Mouse (Mus musculus) midbrain, embryonic 14.5 days (tissue): ENCODE results near the gene Sema4f. TPM values are rescaled to one million over a fixed set of nuclear protein-coding genes. Genes with fewer than 3 reads are reported as not detected.

ENCODE experiments used
- ATAC-seq: fragments of 200-750 bp; cut with Nextera tagmentation; 2 replicates; pipeline ENCODE4 v1.8.0; 2017; ENCODE audit warnings: moderate number of reproducible peaks, moderate library complexity; ENCODE audit not compliant: low FRiP score, low TSS enrichment
- DNase-seq: peaks from one replicate; pipeline ENCODE4 v3.0.0-alpha.2; 2015
- H3K27ac ChIP-seq: fragments of 300-500 bp; sonication (generic); replicated peaks from 2 replicates; pipeline ENCODE4 v1.5.1; 2014; ENCODE audit warnings: mild to moderate bottlenecking, low read depth, low read length, moderate library complexity
- H3K27me3 ChIP-seq: fragments of 300-500 bp; sonication (generic); 2 replicates; pipeline ENCODE4 v1.6.1; 2014; ENCODE audit warnings: low read length, control low read depth, mixed read lengths; ENCODE audit not compliant: control insufficient read depth, insufficient read depth
- H3K36me3 ChIP-seq: fragments of 300-500 bp; sonication (generic); 2 replicates; pipeline ENCODE4 v1.6.1; 2014; ENCODE audit warnings: low read length, control low read depth; ENCODE audit not compliant: control insufficient read depth, insufficient read depth
- H3K4me1 ChIP-seq: fragments of 300-500 bp; sonication (generic); 2 replicates; pipeline ENCODE4 v1.6.1; 2014; ENCODE audit warnings: mild to moderate bottlenecking, antibody characterized with exemption, low read length, control low read depth; ENCODE audit not compliant: control insufficient read depth, insufficient read depth
- H3K4me2 ChIP-seq: fragments of 300-500 bp; sonication (generic); 2 replicates; pipeline ENCODE4 v1.6.1; 2014; ENCODE audit warnings: mild to moderate bottlenecking, low read length, moderate library complexity
- H3K4me3 ChIP-seq: fragments of 300-500 bp; sonication (generic); replicated peaks from 2 replicates; pipeline ENCODE4 v1.5.1; 2014; ENCODE audit warnings: low read depth, low read length
- H3K9ac ChIP-seq: fragments of 300-500 bp; sonication (generic); replicated peaks from 2 replicates; pipeline ENCODE4 v1.6.1; 2014; ENCODE audit warnings: mild to moderate bottlenecking, low read length, moderate library complexity
- H3K9me3 ChIP-seq: fragments of 300-500 bp; sonication (generic); 2 replicates; pipeline ENCODE4 v1.6.1; 2016; ENCODE audit warnings: low read length, control low read depth, mixed read lengths; ENCODE audit not compliant: control insufficient read depth
- WGBS: fragments of 180-500 bp; shearing (Covaris S2); extraction: QIAGEN DNeasy Blood & Tissue Kit; methylation state at CpG from one replicate; pipeline ENCODE4 v1.1.7; 2014; 5-methylcytosine and 5-hydroxymethylcytosine counted together
- polyA plus RNA-seq: library from polyadenylated mRNA; unstranded; fragments of >200 nt; fragmentation: Nextera tagmentation; extraction: Ambion mirVana; gene quantifications from 2 replicates; pipeline ENCODE4 v1.2.1, GENCODE M21; 2014

Gene Sema4f
- polyA plus RNA-seq, 1 experiment from 2014 or later = 11.5 TPM

- ATAC-seq (no peak), DNase-seq (no peak)
- Histone ChIP-seq H3K4me3 (no peak overlapping the region), H3K4me1 (no peaks in the 10 kb centered on the region), H3K9ac (no peak overlapping the region), H3K36me3 (no peaks in the 10 kb centered on the region), H3K27me3 (no peaks in the 10 kb centered on the region), H3K27ac (no peak overlapping the region), H3K9me3 (no peaks in the 10 kb centered on the region), H3K4me2 (no peak overlapping the region)
- 83% methylated on average over 4 of the region's 4 CpGs for WGBS
Observed at GRCm38 (mm10) chr6:82885909-82886308, 53.7 kb downstream of the Sema4f start.

GRCm38 (mm10) chr6:82885441-82885840, 54.1 kb downstream of the Sema4f start:
- no peak for ATAC-seq
- Histone ChIP-seq H3K27me3 (no peaks in the 10 kb centered on the region), H3K4me2 (no peak overlapping the region), H3K4me1 (no peaks in the 10 kb centered on the region), H3K9ac (no peak overlapping the region), H3K36me3 (no peaks in the 10 kb centered on the region), H3K4me3 (no peak overlapping the region), H3K27ac (no peak overlapping the region), H3K9me3 (no peaks in the 10 kb centered on the region)
- no peak for DNase-seq
- WGBS = 87% methylated on average over 2 of the region's 2 CpGs

- Histone ChIP-seq H3K9me3 (no peaks in the 10 kb centered on the region), H3K36me3 (no peaks in the 10 kb centered on the region), H3K27ac (no peak overlapping the region), H3K4me3 (no peak overlapping the region), H3K4me1 (no peaks in the 10 kb centered on the region), H3K4me2 (no peak overlapping the region), H3K9ac (no peak overlapping the region), H3K27me3 (no peaks in the 10 kb centered on the region)
- ATAC-seq (no peak), DNase-seq (no peak)
- 64% methylated on average over 3 of the region's 3 CpGs for WGBS
Observed at GRCm38 (mm10) chr6:82884570-82884969, 55.0 kb downstream of the Sema4f start.

GRCm38 (mm10) chr6:82881485-82882096, 58.0 kb downstream of the Sema4f start:
- H3K27ac ChIP-seq = no peak overlapping the region
- whole genome bisulfite sequencing = 49% methylated on average over 21 of the region's 21 CpGs
- no peaks in the 10 kb centered on the region for H3K27me3 ChIP-seq
- DNase-seq (peak; percentile 68), ATAC-seq (no peak)
- no peak overlapping the region for H3K4me3 ChIP-seq
- no peaks in the 10 kb centered on the region for H3K4me1 ChIP-seq
- no peak overlapping the region for H3K4me2 ChIP-seq
- H3K9me3 ChIP-seq = no peaks in the 10 kb centered on the region
- no peaks in the 10 kb centered on the region for H3K36me3 ChIP-seq
- H3K9ac ChIP-seq = no peak overlapping the region

GRCm38 (mm10) chr6:82880807-82881206, 58.8 kb downstream of the Sema4f start:
- Histone ChIP-seq H3K9me3 (no peaks in the 10 kb centered on the region), H3K36me3 (no peaks in the 10 kb centered on the region), H3K27me3 (no peaks in the 10 kb centered on the region), H3K27ac (no peak overlapping the region), H3K4me3 (no peak overlapping the region), H3K9ac (no peak overlapping the region), H3K4me1 (no peaks in the 10 kb centered on the region), H3K4me2 (no peak overlapping the region)
- WGBS = 78% methylated on average over 3 of the region's 3 CpGs
- ATAC-seq (no peak), DNase-seq (no peak)

GRCm38 (mm10) chr6:82879463-82880089, 60.0 kb downstream of the Sema4f start:
- 78% methylated on average over 11 of the region's 11 CpGs for WGBS
- DNase-seq (no peak), ATAC-seq (no peak)
- no peak overlapping the region for H3K9ac ChIP-seq
- H3K9me3 ChIP-seq = no peaks in the 10 kb centered on the region
- no peak overlapping the region for H3K4me2 ChIP-seq
- H3K4me3 ChIP-seq = no peak overlapping the region
- no peaks in the 10 kb centered on the region for H3K36me3 ChIP-seq
- H3K4me1 ChIP-seq = no peaks in the 10 kb centered on the region
- no peaks in the 10 kb centered on the region for H3K27me3 ChIP-seq
- H3K27ac ChIP-seq = no peak overlapping the region

- H3K9ac ChIP-seq = no peak overlapping the region
- WGBS = 72% methylated on average over 6 of the region's 6 CpGs
- H3K4me3 ChIP-seq = no peak overlapping the region
Observed at GRCm38 (mm10) chr6:82875509-82875935, 64.0 kb downstream of the Sema4f start.

GRCm38 (mm10) chr6:82872332-82872707, 67.2 kb downstream of the Sema4f start:
- WGBS = 81% methylated on average over 6 of the region's 6 CpGs
- Histone ChIP-seq H3K27me3 (no peaks in the 10 kb centered on the region), H3K9ac (no peak overlapping the region), H3K36me3 (no peaks in the 10 kb centered on the region), H3K4me2 (no peak overlapping the region), H3K4me3 (no peak overlapping the region), H3K4me1 (no peaks in the 10 kb centered on the region), H3K9me3 (no peaks in the 10 kb centered on the region), H3K27ac (no peak overlapping the region)
- DNase-seq = no peak
- no peak for ATAC-seq

More at GRCm38 (mm10) chr6:82875509-82875935, 64.0 kb downstream of the Sema4f start:
- Histone ChIP-seq H3K4me1 (no peaks in the 10 kb centered on the region), H3K27me3 (no peaks in the 10 kb centered on the region), H3K27ac (no peak overlapping the region), H3K9me3 (no peaks in the 10 kb centered on the region), H3K4me2 (no peak overlapping the region), H3K36me3 (no peaks in the 10 kb centered on the region)
- no peak for DNase-seq
- no peak for ATAC-seq
